Mouse (Mus musculus): ENCODE measurements around the gene Rora.

The Rora gene

GRCm38 (mm10) chr9:68825841-68826240, 172.3 kb downstream of the Rora start:
- DNase-seq = peak; percentile 54

- no peak for DNase-seq
Measured at GRCm38 (mm10) chr9:68827441-68827840, 173.9 kb downstream of the Rora start.

GRCm38 (mm10) chr9:68829903-68830302, 176.3 kb downstream of the Rora start:
- peak; percentile 29 for DNase-seq

GRCm38 (mm10) chr9:68833323-68833722, 179.7 kb downstream of the Rora start:
- no peak for DNase-seq

GRCm38 (mm10) chr9:68835037-68835649, 181.6 kb downstream of the Rora start:
- no peak for DNase-seq

GRCm38 (mm10) chr9:68842134-68842892, 188.7 kb downstream of the Rora start:
- DNase-seq = no peak

- no peak for DNase-seq
Measured at GRCm38 (mm10) chr9:68845556-68845955, 192.0 kb downstream of the Rora start.

GRCm38 (mm10) chr9:68850321-68850720, 196.7 kb downstream of the Rora start:
- DNase-seq = no peak

- DNase-seq = no peak
Measured at GRCm38 (mm10) chr9:68852201-68852600, 198.6 kb downstream of the Rora start.

- no peak for DNase-seq
Measured at GRCm38 (mm10) chr9:68852934-68853333, 199.3 kb downstream of the Rora start.

- DNase-seq = no peak
Measured at GRCm38 (mm10) chr9:68859500-68859899, 205.9 kb downstream of the Rora start.

GRCm38 (mm10) chr9:68866317-68866716, 212.7 kb downstream of the Rora start:
- no peak for DNase-seq

- DNase-seq = peak; percentile 56
Measured at GRCm38 (mm10) chr9:68873838-68874237, 220.3 kb downstream of the Rora start.

- DNase-seq = no peak
Measured at GRCm38 (mm10) chr9:68874544-68874943, 221.0 kb downstream of the Rora start.

GRCm38 (mm10) chr9:68875791-68876190, 222.2 kb downstream of the Rora start:
- no peak for DNase-seq

- no peak for DNase-seq
Measured at GRCm38 (mm10) chr9:68876289-68876688, 222.7 kb downstream of the Rora start.

GRCm38 (mm10) chr9:68881896-68882295, 228.3 kb downstream of the Rora start:
- DNase-seq = no peak

GRCm38 (mm10) chr9:68883005-68883404, 229.4 kb downstream of the Rora start:
- DNase-seq = no peak

- no peak for DNase-seq
Measured at GRCm38 (mm10) chr9:68883687-68884086, 230.1 kb downstream of the Rora start.

- DNase-seq = peak; percentile 48
Measured at GRCm38 (mm10) chr9:68884451-68885035, 231.0 kb downstream of the Rora start.

- DNase-seq = peak; percentile 47
Measured at GRCm38 (mm10) chr9:68888670-68889069, 235.1 kb downstream of the Rora start.

- no peak for DNase-seq
Measured at GRCm38 (mm10) chr9:68891431-68891830, 237.8 kb downstream of the Rora start.

GRCm38 (mm10) chr9:68892356-68892755, 238.8 kb downstream of the Rora start:
- no peak for DNase-seq

GRCm38 (mm10) chr9:68892859-68893258, 239.3 kb downstream of the Rora start:
- no peak for DNase-seq

Data from kidney, adult 9 months (tissue).